Mouse (Mus musculus): ENCODE measurements around the gene Vmn1r62.
"Not testable (repeated sequence)": the region's sequence is repeated elsewhere in the genome, so short reads cannot be mapped to it uniquely, and the experiment has no call there.

Vmn1r62 gene

GRCm38 (mm10) chr7:5673331-5673730 is at the start of gene Vmn1r62:
Gene Vmn1r62, plus strand, starts transcription at chr7:5673631.
- not testable (repeated sequence) for DNase-seq
